Mouse (Mus musculus) spleen, adult 2 months (tissue): ENCODE results near the gene Dnajb1. TPM values are rescaled to one million over a fixed set of nuclear protein-coding genes. Genes with fewer than 3 reads are reported as not detected.

Experiments used
- DNase-seq, 2 experiments: peaks; one replicate each; pipeline versions ENCODE4 v3.0.0 to v3.0.0-alpha.2; 2012 to 2021; ENCODE audit warnings: low spot score in 2 of 2, low read depth in 1 of 2
- H3K27ac ChIP-seq: fragments of 200-500 bp; 2 replicates; pipeline ENCODE4 v1.5.1; 2012; ENCODE audit warnings: low read length, inconsistent platforms; ENCODE audit not compliant: insufficient read depth
- H3K27me3 ChIP-seq: fragments of 200-500 bp; 2 replicates; pipeline ENCODE4 v1.6.1; 2012; ENCODE audit warnings: mild to moderate bottlenecking, moderate library complexity, low read length, inconsistent platforms; ENCODE audit not compliant: control insufficient read depth, insufficient read depth
- H3K36me3 ChIP-seq: fragments of 200-500 bp; 2 replicates; pipeline ENCODE4 v1.6.1; 2012; ENCODE audit warnings: mild to moderate bottlenecking, low read length, inconsistent platforms; ENCODE audit not compliant: control insufficient read depth, insufficient read depth
- H3K4me1 ChIP-seq: fragments of 200-500 bp; 2 replicates; pipeline ENCODE4 v1.6.1; 2011; ENCODE audit warnings: inconsistent platforms; ENCODE audit not compliant: control insufficient read depth, insufficient read depth, insufficient read length
- H3K4me3 ChIP-seq: fragments of 200-500 bp; 2 replicates; pipeline ENCODE4 v1.5.1; 2011; ENCODE audit warnings: mild to moderate bottlenecking, inconsistent platforms; ENCODE audit not compliant: insufficient read depth, insufficient read length; ENCODE audit errors: extremely low read depth
- CTCF ChIP-seq: fragments of 200-500 bp; IDR thresholded peaks from 2 replicates; pipeline ENCODE4 v1.5.1; 2011; ENCODE audit warnings: mild to moderate bottlenecking, inconsistent platforms; ENCODE audit not compliant: insufficient read depth, insufficient read length, insufficient replicate concordance; ENCODE audit errors: extremely low read depth
- POLR2A ChIP-seq: fragments of 200-500 bp; IDR thresholded peaks from 2 replicates; pipeline ENCODE4 v1.6.1; 2011; ENCODE audit warnings: low read depth, low read length, inconsistent platforms
- WGBS: fragments of 180-500 bp; shearing (Covaris S2); methylation state at CpG from one replicate; pipeline ENCODE4 v1.1.7; 2018; 5-methylcytosine and 5-hydroxymethylcytosine counted together
- polyA plus RNA-seq: library from polyadenylated mRNA; depleted of rRNA; stranded (reverse); fragments of >200 nt; gene quantifications from 2 replicates; pipeline ENCODE4 v1.2.3, GENCODE M21; 2012

Dnajb1 gene
- polyA plus RNA-seq, 1 experiment = 24.9 TPM

DNA sequence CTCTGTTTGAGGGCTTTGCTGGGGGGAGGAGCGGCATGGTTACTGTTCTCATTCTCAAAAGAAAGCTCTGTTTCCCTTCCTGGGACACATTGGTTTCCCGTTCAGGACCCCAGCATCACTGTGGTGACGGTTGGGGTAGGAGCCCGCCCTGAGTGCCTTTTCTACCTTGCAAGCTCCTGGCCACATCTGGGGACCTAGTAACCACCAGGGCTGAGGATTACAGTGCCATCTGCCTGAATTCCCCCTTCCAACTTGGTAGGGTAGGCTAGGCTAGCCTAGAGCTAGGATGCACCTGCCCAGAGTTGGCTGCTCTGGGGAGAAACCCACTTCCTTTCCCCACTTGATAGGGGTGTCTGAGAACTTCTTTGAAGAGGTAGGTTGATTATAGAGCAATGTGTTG, 3.9 kb downstream of the Dnajb1 start:
- 48% methylated on average over 4 of the region's 4 CpGs for whole genome bisulfite sequencing
- no peak for DNase-seq
- Histone ChIP-seq H3K4me1 (peaks cover 11% of the 10 kb centered on the region; the same call in 1 of the 2 replicates), H3K27ac (no peak overlapping the region), H3K4me3 (no peak overlapping the region), H3K36me3 (peaks cover 23% of the 10 kb centered on the region), H3K27me3 (no peaks in the 10 kb centered on the region)
- TF ChIP-seq CTCF (no peak), POLR2A (no peak)

DNA sequence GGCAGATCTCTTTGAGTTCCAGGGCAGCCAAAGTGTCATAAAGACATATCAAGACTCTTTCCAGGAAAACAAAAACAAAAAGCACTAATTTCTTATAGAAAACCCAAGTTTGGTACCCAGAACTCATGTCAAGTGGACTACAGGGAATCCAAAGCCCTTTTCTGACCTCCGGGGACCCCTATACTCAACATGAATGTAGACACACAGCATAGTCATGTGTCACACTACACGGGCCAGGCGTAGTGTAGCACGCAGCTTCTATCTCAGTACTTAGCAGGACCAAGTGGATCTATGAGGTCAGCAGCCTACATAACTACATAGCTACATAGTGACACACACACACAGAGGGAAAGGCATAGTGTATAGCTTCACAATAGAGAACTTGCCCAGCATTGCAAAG, 5.7 kb downstream of the Dnajb1 start:
- H3K27ac ChIP-seq = no peak overlapping the region
- WGBS = 91% methylated on average over 4 of the region's 4 CpGs
- peaks cover 11% of the 10 kb centered on the region; the same call in 1 of the 2 replicates for H3K4me1 ChIP-seq
- H3K36me3 ChIP-seq = peaks cover 23% of the 10 kb centered on the region
- no peak for DNase-seq
- H3K27me3 ChIP-seq = no peaks in the 10 kb centered on the region
- no peak for TF ChIP-seq POLR2A
- TF ChIP-seq CTCF = no peak
- no peak overlapping the region for H3K4me3 ChIP-seq

DNA sequence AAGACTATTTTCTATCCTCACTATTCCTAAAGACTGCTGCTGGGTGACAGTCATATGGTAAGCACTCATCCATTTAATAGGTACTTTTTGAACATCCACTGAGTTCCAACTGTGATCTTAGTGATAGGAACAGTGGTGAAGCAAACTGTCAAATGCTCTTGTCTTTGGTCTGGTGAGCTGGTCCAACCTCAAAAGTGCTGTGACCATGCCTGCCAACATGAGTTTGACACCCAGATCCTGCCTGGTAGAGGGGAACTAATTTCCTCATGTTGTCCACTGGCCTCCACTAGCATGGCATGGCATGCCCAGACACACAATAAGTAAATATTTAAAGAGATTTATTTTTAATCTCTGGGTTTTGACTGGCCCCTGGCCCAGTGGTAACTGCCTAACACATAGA, 8.6 kb downstream of the Dnajb1 start:
- no peak for DNase-seq
- Histone ChIP-seq H3K36me3 (peaks cover 8% of the 10 kb centered on the region), H3K27me3 (no peaks in the 10 kb centered on the region), H3K4me1 (peaks cover 2% of the 10 kb centered on the region; the same call in 1 of the 2 replicates), H3K27ac (no peak overlapping the region), H3K4me3 (no peak overlapping the region)
- TF ChIP-seq CTCF = no peak
- no peak for TF ChIP-seq POLR2A

DNA sequence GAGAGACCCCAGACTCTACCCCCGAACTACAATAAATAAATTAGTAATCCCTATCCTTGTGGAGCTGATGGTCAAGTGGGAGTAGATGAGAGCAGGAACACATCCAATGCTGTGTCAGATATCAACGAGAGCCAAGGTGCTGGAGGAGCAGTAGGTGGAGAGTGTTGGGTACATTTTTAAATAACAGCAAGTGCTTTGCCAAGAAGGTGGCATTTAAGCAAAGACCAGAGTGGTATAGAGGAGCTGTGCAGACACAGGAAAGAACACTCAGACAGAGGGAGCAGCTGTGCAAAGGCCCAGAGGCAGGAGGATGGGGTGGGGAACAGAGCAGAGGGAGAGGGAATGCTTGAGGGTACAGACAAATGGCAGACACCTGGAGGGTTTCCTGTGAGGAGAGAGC, 9.1 kb downstream of the Dnajb1 start:
- Histone ChIP-seq H3K36me3 (peaks cover 3% of the 10 kb centered on the region), H3K27me3 (no peaks in the 10 kb centered on the region), H3K4me3 (no peak overlapping the region), H3K4me1 (peaks cover 2% of the 10 kb centered on the region; the same call in 1 of the 2 replicates), H3K27ac (no peak overlapping the region)
- 89% methylated on average over 2 of the region's 2 CpGs for WGBS
- no peak for DNase-seq
- TF ChIP-seq POLR2A (no peak), CTCF (no peak)

DNA sequence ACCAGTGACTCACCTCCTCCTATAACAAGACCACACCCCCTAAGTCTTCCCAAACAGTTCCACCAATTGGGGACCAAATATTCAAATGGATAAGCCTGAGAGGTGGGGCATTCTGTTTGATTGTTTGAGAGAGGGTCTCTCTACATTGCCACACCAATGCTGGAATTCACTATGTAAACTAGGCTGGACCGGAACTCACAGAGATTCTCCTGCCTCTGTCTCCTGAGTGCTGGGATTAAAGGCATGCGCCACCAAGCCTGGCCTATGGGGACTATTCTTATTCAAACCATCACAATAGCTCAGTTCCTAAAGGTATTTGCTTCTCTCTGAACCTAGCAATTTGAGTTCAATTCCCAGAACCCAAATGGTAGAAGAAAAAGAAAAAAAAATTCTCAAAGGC, 10.6 kb downstream of the Dnajb1 start:
- 93% methylated on average over 2 of the region's 2 CpGs for WGBS

DNA sequence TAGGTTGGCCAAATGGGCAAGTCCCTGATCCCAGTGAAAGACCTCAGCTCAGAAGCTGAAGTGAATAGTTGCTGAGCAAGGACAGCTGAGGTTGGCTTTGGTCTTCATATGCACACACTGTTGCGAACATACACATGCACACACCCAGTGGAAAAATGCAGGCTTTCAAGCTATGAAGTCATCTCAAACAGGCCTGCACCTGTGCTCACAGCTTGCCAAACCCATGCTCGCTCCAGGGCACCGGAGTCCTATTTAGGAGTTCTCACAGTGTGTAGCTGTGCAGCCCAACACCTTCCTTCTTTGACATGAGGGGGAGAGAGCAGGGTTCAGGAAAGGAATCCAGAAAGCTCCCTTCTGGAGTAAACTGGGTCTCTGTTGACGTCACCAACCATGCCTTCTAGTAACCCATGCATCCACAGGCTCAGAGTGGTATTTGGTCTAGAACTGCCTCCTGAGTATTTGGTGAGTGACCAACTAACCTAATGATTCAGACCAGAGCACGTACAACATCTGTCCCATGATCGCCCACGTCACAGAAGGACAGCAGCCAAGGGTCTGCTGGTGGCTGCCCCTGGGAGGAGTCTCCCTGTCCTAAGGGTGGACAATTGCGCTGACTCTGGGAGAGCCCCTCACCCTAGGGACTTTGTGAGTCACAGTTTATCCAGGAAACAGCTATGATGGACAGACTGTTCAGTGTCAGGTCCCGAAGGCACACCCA, 11.7 kb downstream of the Dnajb1 start:
- 89% methylated on average over 9 of the region's 9 CpGs for WGBS
- Histone ChIP-seq H3K4me3 (no peak overlapping the region), H3K4me1 (peaks cover 3% of the 10 kb centered on the region; the same call in 1 of the 2 replicates), H3K36me3 (no peaks in the 10 kb centered on the region), H3K27ac (no peak overlapping the region), H3K27me3 (no peaks in the 10 kb centered on the region)
- TF ChIP-seq CTCF (no peak), POLR2A (no peak)
- DNase-seq = no peak

More for the DNA sequence above, 10.6 kb downstream of the Dnajb1 start:
- no peaks in the 10 kb centered on the region for H3K27me3 ChIP-seq
- no peak overlapping the region for H3K4me3 ChIP-seq
- H3K4me1 ChIP-seq = peaks cover 3% of the 10 kb centered on the region; the same call in 1 of the 2 replicates
- H3K27ac ChIP-seq = no peak overlapping the region
- no peak for DNase-seq
- peaks cover 1% of the 10 kb centered on the region for H3K36me3 ChIP-seq
- TF ChIP-seq POLR2A = no peak
- TF ChIP-seq CTCF = no peak
